Mouse (Mus musculus) thymus, adult 2 months (tissue): ENCODE measurements around the gene Gm49333. TPM values are rescaled to one million over a fixed set of nuclear protein-coding genes. Genes with fewer than 3 reads are reported as not detected.
"Not testable (repeated sequence)": the region's sequence is repeated elsewhere in the genome, so short reads cannot be mapped to it uniquely, and the experiment has no call there.

Source experiments
- DNase-seq: peaks from one replicate; pipeline ENCODE4 v3.0.0; 2021
- H3K27ac ChIP-seq: fragments of 200-500 bp; 2 replicates; pipeline ENCODE4 v1.5.1; 2012; ENCODE audit warnings: low read length, control low read depth; ENCODE audit not compliant: control insufficient read depth, insufficient read depth
- H3K27me3 ChIP-seq: fragments of 200-500 bp; 2 replicates; pipeline ENCODE4 v1.6.1; 2012; ENCODE audit warnings: mild to moderate bottlenecking, low read length, moderate library complexity, mixed read lengths; ENCODE audit not compliant: control insufficient read depth, insufficient read depth
- H3K36me3 ChIP-seq: fragments of 200-500 bp; 2 replicates; pipeline ENCODE4 v1.6.1; 2012; ENCODE audit warnings: mild to moderate bottlenecking, low read length, moderate library complexity; ENCODE audit not compliant: control insufficient read depth, insufficient read depth
- H3K4me1 ChIP-seq: fragments of 200-500 bp; replicated peaks from 2 replicates; pipeline ENCODE4 v1.6.1; 2012; ENCODE audit warnings: low read length; ENCODE audit not compliant: control insufficient read depth, insufficient read depth
- H3K4me3 ChIP-seq: fragments of 200-500 bp; 2 replicates; pipeline ENCODE4 v1.5.1; 2012; ENCODE audit warnings: mild to moderate bottlenecking, low read length, control low read depth, moderate library complexity; ENCODE audit not compliant: control insufficient read depth, insufficient read depth
- CTCF ChIP-seq: fragments of 200-500 bp; IDR thresholded peaks from 2 replicates; pipeline ENCODE4 v1.5.1; 2012; ENCODE audit warnings: mild to moderate bottlenecking, control low read depth, low read length, moderate library complexity, borderline replicate concordance; ENCODE audit not compliant: control insufficient read depth, poor library complexity, insufficient read depth; ENCODE audit errors: extremely low read depth
- POLR2A ChIP-seq: fragments of 200-500 bp; IDR thresholded peaks from 2 replicates; pipeline ENCODE4 v1.6.1; 2012; ENCODE audit warnings: mild to moderate bottlenecking, low read length, control low read depth, moderate library complexity; ENCODE audit not compliant: control insufficient read depth, poor library complexity, insufficient read depth; ENCODE audit errors: extremely low read depth
- WGBS: fragments of 180-500 bp; shearing (Covaris S2); methylation state at CpG from one replicate; pipeline ENCODE4 v1.1.7; 2018; 5-methylcytosine and 5-hydroxymethylcytosine counted together
- polyA plus RNA-seq: library from polyadenylated mRNA; depleted of rRNA; stranded (reverse); fragments of >200 nt; gene quantifications from 2 replicates; pipeline ENCODE4 v1.2.3, GENCODE M21; 2012

Gene Gm49333
- polyA plus RNA-seq, 1 experiment = not detected

- H3K4me3 ChIP-seq = peak within 1 kb of the TSS; percentile 89
- no peaks in the 10 kb centered on the region for H3K27me3 ChIP-seq
- peaks cover 11% of the 10 kb centered on the region for H3K36me3 ChIP-seq
- TF ChIP-seq POLR2A (peak; percentile 79), CTCF (0 out of 2 replicates have a peak, but pooled peaks have one; percentile 22)
- peaks cover 3% of the 10 kb centered on the region for H3K4me1 ChIP-seq
- peak; percentile 96 for DNase-seq
- H3K27ac ChIP-seq = no peak within 1 kb of the TSS
- WGBS = 1% methylated on average over 46 of the region's 46 CpGs
Measured at GRCm38 (mm10) chr16:20651076-20651946, 39.9 kb downstream of the Gm49333 start, which contains the start of gene Psmd2. Gene Psmd2, plus strand, starts transcription at chr16:20651652.

GRCm38 (mm10) chr16:20651947-20652310, 40.5 kb downstream of the Gm49333 start:
- DNase-seq = no peak
- no peak for TF ChIP-seq CTCF
- TF ChIP-seq POLR2A = no peak
- Histone ChIP-seq H3K36me3 (peaks cover 17% of the 10 kb centered on the region), H3K27ac (no peak overlapping the region), H3K27me3 (no peaks in the 10 kb centered on the region), H3K4me1 (peaks cover 3% of the 10 kb centered on the region), H3K4me3 (peak overlapping the region; percentile 89)
- 9% methylated on average over 12 of the region's 12 CpGs for WGBS

GRCm38 (mm10) chr16:20653315-20653714, 41.9 kb downstream of the Gm49333 start:
- no peak for DNase-seq
- TF ChIP-seq CTCF = no peak
- TF ChIP-seq POLR2A = no peak
- peaks cover 31% of the 10 kb centered on the region for H3K36me3 ChIP-seq
- H3K27me3 ChIP-seq = no peaks in the 10 kb centered on the region
- WGBS = 69% methylated on average over 2 of the region's 2 CpGs
- peaks cover 3% of the 10 kb centered on the region for H3K4me1 ChIP-seq
- H3K27ac ChIP-seq = no peak overlapping the region
- H3K4me3 ChIP-seq = no peak overlapping the region

GRCm38 (mm10) chr16:20657661-20658060, 46.3 kb downstream of the Gm49333 start:
- H3K4me3 ChIP-seq = no peak overlapping the region
- no peaks in the 10 kb centered on the region for H3K4me1 ChIP-seq
- TF ChIP-seq POLR2A (no peak), CTCF (no peak)
- DNase-seq = no peak
- no peak overlapping the region for H3K27ac ChIP-seq
- 97% methylated on average over 4 of the region's 4 CpGs for WGBS
- H3K27me3 ChIP-seq = no peaks in the 10 kb centered on the region
- H3K36me3 ChIP-seq = peaks cover 72% of the 10 kb centered on the region

- not testable (repeated sequence) for H3K4me3 ChIP-seq, H3K27ac ChIP-seq, H3K36me3 ChIP-seq, H3K4me1 ChIP-seq, H3K27me3 ChIP-seq, DNase-seq
- 95% methylated on average over 5 of the region's 6 CpGs for WGBS
Measured at GRCm38 (mm10) chr16:20668013-20668412, 56.6 kb downstream of the Gm49333 start, which contains the start of gene Eif4g1. Gene Eif4g1, plus strand, starts transcription at chr16:20668313.

- H3K27ac ChIP-seq = no peak overlapping the region
- TF ChIP-seq POLR2A (no peak), CTCF (no peak)
- no peaks in the 10 kb centered on the region; the same call in 1 of the 2 replicates for H3K36me3 ChIP-seq
- WGBS = 96% methylated on average over 3 of the region's 3 CpGs
- DNase-seq = no peak
- no peak overlapping the region for H3K4me3 ChIP-seq
- H3K4me1 ChIP-seq = peaks cover 16% of the 10 kb centered on the region
- H3K27me3 ChIP-seq = no peaks in the 10 kb centered on the region
Measured at GRCm38 (mm10) chr16:20670291-20670690, 58.9 kb downstream of the Gm49333 start.

- WGBS = 22% methylated on average over 6 of the region's 6 CpGs
- no peak for DNase-seq
Measured at GRCm38 (mm10) chr16:20671886-20672285, 60.5 kb downstream of the Gm49333 start.

More at GRCm38 (mm10) chr16:20671886-20672285, 60.5 kb downstream of the Gm49333 start:
- Histone ChIP-seq H3K27me3 (no peaks in the 10 kb centered on the region), H3K27ac (no peak overlapping the region), H3K4me3 (no peak overlapping the region), H3K4me1 (peaks cover 16% of the 10 kb centered on the region), H3K36me3 (peaks cover 11% of the 10 kb centered on the region; the same call in 1 of the 2 replicates)
- TF ChIP-seq POLR2A = no peak
- TF ChIP-seq CTCF = no peak
